Mouse (Mus musculus) heart, embryonic 16.5 days (tissue): ENCODE data around the gene Arhgap33. TPM values are rescaled to one million over a fixed set of nuclear protein-coding genes. Genes with fewer than 3 reads are reported as not detected.
A peak's percentile ranks its signal among the peaks of the same experiment; 100 is the strongest.

Experiments used
- ATAC-seq: fragments of 200-750 bp; cut with Nextera tagmentation; replicated peaks from 2 replicates; pipeline ENCODE4 v1.8.0; 2017; ENCODE audit warnings: moderate number of reproducible peaks; ENCODE audit not compliant: insufficient read depth, low FRiP score; ENCODE audit errors: extremely low read depth
- H3K27ac ChIP-seq: fragments of 300-500 bp; sonication (generic); 2 replicates; pipeline ENCODE4 v1.5.1; 2014; ENCODE audit warnings: mild to moderate bottlenecking, low read length, control low read depth, moderate library complexity
- H3K27me3 ChIP-seq: fragments of 300-500 bp; sonication (generic); 2 replicates; pipeline ENCODE4 v1.6.1; 2014; ENCODE audit warnings: low read length, mixed read lengths; ENCODE audit not compliant: control insufficient read depth, insufficient read depth
- H3K36me3 ChIP-seq: fragments of 300-500 bp; sonication (generic); 2 replicates; pipeline ENCODE4 v1.6.1; 2014; ENCODE audit not compliant: control insufficient read depth, insufficient read depth
- H3K4me1 ChIP-seq: fragments of 300-500 bp; sonication (generic); 2 replicates; pipeline ENCODE4 v1.6.1; 2014; ENCODE audit warnings: low read length, mixed read lengths; ENCODE audit not compliant: control insufficient read depth, insufficient read depth
- H3K4me2 ChIP-seq: fragments of 300-500 bp; sonication (generic); 2 replicates; pipeline ENCODE4 v1.6.1; 2014; ENCODE audit warnings: low read depth, mild to moderate bottlenecking, control low read depth, low read length
- H3K4me3 ChIP-seq: fragments of 300-500 bp; sonication (generic); 2 replicates; pipeline ENCODE4 v1.5.1; 2014; ENCODE audit warnings: mild to moderate bottlenecking, control low read depth, low read length
- H3K9ac ChIP-seq: fragments of 300-500 bp; sonication (generic); 2 replicates; pipeline ENCODE4 v1.6.1; 2014; ENCODE audit warnings: low read length, control low read depth
- H3K9me3 ChIP-seq: fragments of 300-500 bp; sonication (generic); replicated peaks from 2 replicates; pipeline ENCODE4 v1.6.1; 2016; ENCODE audit warnings: low read length; ENCODE audit not compliant: control insufficient read depth
- WGBS: fragments of 180-500 bp; shearing (Covaris S2); extraction: QIAGEN DNeasy Blood & Tissue Kit; methylation state at CpG from one replicate; pipeline ENCODE4 v1.1.7; 2014; 5-methylcytosine and 5-hydroxymethylcytosine counted together
- polyA plus RNA-seq: library from polyadenylated mRNA; unstranded; fragments of >200 nt; fragmentation: Nextera tagmentation; extraction: Ambion mirVana; gene quantifications from 2 replicates; pipeline ENCODE4 v1.2.1, GENCODE M21; 2015

The Arhgap33 gene
- polyA plus RNA-seq, 1 experiment from 2014 or later = 7.3 TPM

DNA sequence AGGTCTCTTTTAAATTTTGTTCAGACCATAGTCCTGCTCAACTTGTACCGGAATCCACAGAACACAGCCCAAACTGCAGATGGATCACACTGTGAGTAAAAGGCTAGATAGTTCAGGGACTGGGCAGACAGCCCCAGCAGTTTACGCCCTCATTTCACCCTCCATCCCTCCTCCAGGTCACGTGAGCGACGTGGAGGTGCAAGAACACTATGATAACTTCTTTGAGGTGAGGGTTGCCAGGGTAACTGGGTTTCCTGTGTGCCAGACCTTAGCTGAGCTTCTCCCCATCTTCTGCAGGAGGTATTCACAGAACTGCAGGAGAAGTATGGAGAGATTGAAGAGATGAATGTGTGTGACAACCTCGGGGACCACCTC lies 29.0 kb upstream of the Arhgap33 start:
- Histone ChIP-seq H3K9ac (peak overlapping the region; percentile 92), H3K27ac (peak overlapping the region; percentile 99), H3K4me1 (peaks cover 9% of the 10 kb centered on the region), H3K27me3 (no peaks in the 10 kb centered on the region), H3K36me3 (peaks cover 27% of the 10 kb centered on the region), H3K9me3 (no peaks in the 10 kb centered on the region), H3K4me2 (peak overlapping the region; percentile 79), H3K4me3 (peak overlapping the region; percentile 95)
- no peak for ATAC-seq
- 21% methylated on average over 6 of the region's 6 CpGs for WGBS

DNA sequence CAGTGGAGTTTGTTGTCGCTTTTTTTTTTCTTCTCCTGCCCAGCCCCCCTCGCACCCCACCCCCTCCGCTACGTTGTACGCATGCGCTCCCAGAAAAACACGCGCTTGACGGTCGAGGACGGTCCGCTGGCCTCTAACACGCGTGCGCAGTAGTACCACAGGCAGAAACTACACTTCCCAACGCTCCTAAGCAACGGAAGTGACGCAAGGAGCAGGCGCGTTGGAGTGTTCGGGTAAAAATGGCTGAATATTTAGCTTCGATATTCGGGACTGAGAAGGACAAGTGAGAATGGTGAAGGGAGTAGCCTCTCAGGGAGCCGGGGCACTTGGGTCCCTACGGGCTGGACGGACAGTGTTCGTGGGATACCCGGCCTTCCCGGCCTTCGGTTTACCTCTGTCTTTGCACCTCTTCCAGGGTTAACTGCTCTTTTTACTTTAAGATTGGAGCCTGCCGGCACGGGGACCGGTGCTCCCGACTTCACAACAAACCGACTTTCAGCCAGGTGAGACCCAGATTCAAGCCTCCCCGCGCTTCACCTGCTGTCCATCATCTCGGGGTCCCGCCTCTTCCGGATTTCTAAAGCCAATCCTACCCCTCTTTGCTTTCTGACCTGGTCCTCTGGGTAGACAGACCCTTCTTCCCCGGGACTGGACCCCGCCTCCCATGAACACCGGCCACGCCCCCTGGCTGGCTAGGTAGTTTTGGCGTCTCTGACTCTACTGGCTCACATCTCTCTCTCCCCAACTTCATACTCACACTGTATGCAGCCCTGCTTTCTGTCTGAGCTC lies 28.5 kb upstream of the Arhgap33 start, which contains the start of the genes U2af1l4, Gm49396 and Psenen:
Gene U2af1l4 (plus strand): TSS at position 185 of the 789 bp plus-strand sequence.
Gene Gm49396 (plus strand): TSS at position 228 of the 789 bp plus-strand sequence.
Gene Psenen (minus strand): TSS at position 511 of the 789 bp plus-strand sequence.
- Histone ChIP-seq H3K27me3 (no peaks in the 10 kb centered on the region), H3K4me3 (peak within 1 kb of the TSS; percentile 95)
- under 1% methylated on average over 45 of the region's 45 CpGs for WGBS

DNA sequence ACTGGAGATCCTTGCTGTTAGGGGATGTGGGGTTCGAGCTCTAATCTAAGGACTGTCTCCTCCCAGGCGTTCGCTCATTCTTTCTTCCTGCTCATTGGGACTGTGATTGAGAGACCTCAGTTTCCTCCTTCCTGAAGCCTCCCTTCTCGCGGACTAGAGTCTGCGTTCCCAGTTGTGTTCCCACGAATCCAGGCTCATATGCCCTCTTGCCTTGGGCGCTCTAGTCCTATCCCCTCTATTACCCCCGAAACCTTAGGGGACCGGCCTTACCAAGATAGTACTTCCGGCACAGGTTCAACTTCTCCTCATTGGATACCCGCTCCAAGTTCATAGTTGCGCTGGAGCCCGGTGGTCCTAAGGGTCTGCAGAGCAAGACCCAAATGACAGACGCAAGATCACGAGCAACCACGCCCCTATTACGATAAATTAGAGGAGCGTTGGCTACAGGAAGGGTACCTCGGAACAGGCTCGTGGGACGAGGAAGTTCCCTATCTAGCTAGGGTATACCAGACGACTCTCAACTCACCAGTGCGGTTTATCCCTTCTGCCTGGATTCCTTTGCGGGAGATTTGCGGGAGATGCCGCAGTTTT lies 27.8 kb upstream of the Arhgap33 start:
- Histone ChIP-seq H3K4me3 (peak overlapping the region; percentile 95), H3K27ac (peak overlapping the region; percentile 99), H3K36me3 (peaks cover 17% of the 10 kb centered on the region), H3K4me2 (peak overlapping the region; percentile 89), H3K9ac (peak overlapping the region; percentile 76), H3K9me3 (no peaks in the 10 kb centered on the region), H3K27me3 (no peaks in the 10 kb centered on the region), H3K4me1 (peaks cover 19% of the 10 kb centered on the region)
- WGBS = under 1% methylated on average over 27 of the region's 27 CpGs
- no peak for ATAC-seq

More for the DNA sequence above, 28.5 kb upstream of the Arhgap33 start, which contains the start of the genes U2af1l4, Gm49396 and Psenen:
- peak within 1 kb of the TSS; percentile 89 for H3K4me2 ChIP-seq
- H3K36me3 ChIP-seq = peaks cover 21% of the 10 kb centered on the region
- peaks cover 15% of the 10 kb centered on the region for H3K4me1 ChIP-seq
- H3K9me3 ChIP-seq = no peaks in the 10 kb centered on the region
- ATAC-seq = peak; percentile 85
- H3K9ac ChIP-seq = peak within 1 kb of the TSS; percentile 92
- peak within 1 kb of the TSS; percentile 99 for H3K27ac ChIP-seq

DNA sequence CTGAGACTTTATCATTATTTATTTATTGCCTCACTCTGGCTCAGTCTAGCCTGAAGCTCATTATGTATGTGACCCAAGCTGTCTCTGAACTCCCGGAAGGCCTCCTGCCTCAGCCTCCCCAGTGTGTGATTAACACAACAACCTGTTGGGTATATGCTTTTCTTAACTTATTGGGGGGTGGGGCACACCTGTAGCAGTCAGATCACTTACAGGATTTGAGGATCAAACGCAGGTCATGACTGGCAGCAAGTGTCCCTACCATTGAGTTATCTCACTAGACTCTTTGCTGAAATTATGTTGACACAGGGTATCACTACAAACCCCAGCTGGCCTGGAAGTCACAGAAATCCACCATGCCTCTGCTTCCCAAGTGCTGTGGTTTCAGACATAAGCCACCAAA lies 25.4 kb upstream of the Arhgap33 start:
- H3K4me1 ChIP-seq = peaks cover 19% of the 10 kb centered on the region
- no peaks in the 10 kb centered on the region for H3K27me3 ChIP-seq
- H3K4me2 ChIP-seq = peak overlapping the region; percentile 99; the same call in 1 of the 2 replicates
- peak overlapping the region; percentile 65 for H3K27ac ChIP-seq
- 63% methylated on average over 2 of the region's 2 CpGs for WGBS
- no peak for ATAC-seq
- H3K4me3 ChIP-seq = no peak overlapping the region
- H3K9ac ChIP-seq = peak overlapping the region; percentile 67
- H3K36me3 ChIP-seq = peaks cover 24% of the 10 kb centered on the region
- H3K9me3 ChIP-seq = no peaks in the 10 kb centered on the region

DNA sequence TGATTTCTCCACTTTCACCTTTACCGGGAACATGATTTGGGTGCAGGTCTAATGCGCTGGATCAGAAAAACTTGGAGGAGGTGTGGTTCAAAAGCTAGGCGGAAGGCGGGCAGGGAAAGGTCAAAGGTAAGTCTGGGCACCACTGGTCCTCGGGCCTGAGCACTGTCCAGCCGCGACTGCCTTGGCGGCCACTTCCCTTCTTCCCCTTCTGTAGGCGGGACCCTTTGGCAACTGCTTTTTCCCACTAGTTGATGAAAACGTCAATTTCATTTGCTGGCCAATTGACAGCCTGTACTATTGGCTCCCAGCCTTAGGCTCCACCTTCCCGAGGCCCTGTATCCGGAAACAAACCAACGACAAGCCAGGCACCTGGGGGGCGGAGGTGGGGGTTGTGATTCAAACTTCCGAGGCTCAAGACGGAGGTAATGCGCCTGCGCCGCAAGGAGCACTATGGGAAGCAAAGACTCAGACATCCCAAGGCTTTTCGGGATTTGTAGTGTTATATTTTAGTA lies 24.6 kb upstream of the Arhgap33 start, which contains the start of gene Lin37:
Gene Lin37 (minus strand): TSS at position 396 of the 512 bp plus-strand sequence.
- Histone ChIP-seq H3K4me1 (peaks cover 19% of the 10 kb centered on the region), H3K4me2 (peak within 1 kb of the TSS; percentile 99), H3K27me3 (no peaks in the 10 kb centered on the region), H3K9ac (peak within 1 kb of the TSS; percentile 86), H3K36me3 (peaks cover 30% of the 10 kb centered on the region), H3K9me3 (no peaks in the 10 kb centered on the region), H3K27ac (peak within 1 kb of the TSS; percentile 81), H3K4me3 (peak within 1 kb of the TSS; percentile 82)
- under 1% methylated on average over 20 of the region's 20 CpGs for WGBS
- ATAC-seq = peak; percentile 83

DNA sequence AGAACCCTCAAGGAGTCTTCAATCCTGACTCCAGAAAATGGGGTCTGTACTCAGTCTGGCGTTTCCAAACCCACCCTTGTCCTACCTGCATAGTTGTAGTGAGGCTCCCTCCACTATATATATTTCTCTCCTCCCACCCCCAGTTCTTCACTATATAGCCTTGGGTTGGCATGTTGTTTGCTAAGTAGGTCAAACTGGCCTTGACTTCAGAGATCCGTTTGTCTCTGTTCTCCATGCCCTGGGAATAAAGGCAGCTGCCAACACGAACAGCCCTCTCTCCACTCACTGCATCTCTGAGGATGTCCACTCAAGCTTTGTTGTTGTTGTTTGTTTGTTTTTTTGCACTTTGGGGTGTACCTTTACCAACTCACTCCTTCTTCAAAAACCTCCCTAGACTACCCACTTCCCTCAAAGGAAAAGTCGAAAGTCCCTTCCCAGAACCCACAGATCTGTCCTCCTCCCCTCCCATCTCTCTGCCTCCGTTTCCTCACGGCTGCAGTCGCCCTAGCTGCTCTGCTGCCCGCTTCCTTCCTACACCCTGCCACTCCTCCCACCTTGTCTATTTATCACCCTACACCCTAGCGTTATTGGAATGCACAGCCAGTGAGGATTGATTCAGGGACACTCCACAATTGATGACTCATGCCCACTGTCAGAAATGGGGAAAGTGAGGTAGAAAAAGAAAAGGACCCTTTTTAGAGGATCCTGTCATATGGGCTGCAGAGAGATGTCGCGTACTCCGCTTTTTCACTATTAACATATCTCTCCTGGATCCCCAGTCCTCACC lies 24.0 kb upstream of the Arhgap33 start:
- no peak for ATAC-seq
- Histone ChIP-seq H3K4me2 (peak overlapping the region; percentile 99), H3K27me3 (no peaks in the 10 kb centered on the region)

DNA sequence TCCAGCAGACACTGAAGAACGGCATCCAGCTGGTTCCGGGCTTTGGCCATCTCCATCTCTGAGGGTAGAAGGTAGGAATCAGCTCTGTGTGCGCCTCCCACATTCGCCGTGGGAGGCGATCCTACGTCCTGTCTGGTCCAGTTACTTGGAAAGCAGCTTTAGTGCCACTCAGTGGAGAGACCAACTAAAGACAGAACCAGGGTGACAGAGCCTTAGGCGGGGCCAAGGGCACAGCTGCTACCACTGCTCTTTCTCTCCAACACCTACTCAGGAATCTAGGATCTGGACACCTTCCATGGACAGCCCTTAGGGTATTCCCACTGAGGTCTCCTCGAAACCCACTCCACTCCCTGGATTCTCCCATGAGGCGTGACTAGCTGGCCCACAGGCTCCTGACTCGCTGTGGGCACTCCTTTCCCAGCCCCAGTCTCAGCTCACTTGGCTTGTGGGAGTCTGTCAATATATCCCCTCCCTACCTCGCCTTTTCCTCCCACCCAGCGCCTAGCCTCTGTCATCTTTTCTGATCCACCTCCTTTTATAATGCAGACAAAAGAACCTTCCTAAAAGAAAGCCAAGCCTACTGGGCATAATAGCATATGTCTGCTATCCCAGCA lies 23.1 kb upstream of the Arhgap33 start:
- Histone ChIP-seq H3K27me3 (no peaks in the 10 kb centered on the region), H3K4me2 (peak overlapping the region; percentile 99), H3K9me3 (no peaks in the 10 kb centered on the region), H3K36me3 (peaks cover 33% of the 10 kb centered on the region), H3K4me1 (peaks cover 25% of the 10 kb centered on the region), H3K9ac (peak overlapping the region; percentile 86; the same call in 1 of the 2 replicates), H3K4me3 (no peak overlapping the region; the same call in 1 of the 2 replicates), H3K27ac (no peak overlapping the region)
- WGBS = 83% methylated on average over 13 of the region's 13 CpGs
- no peak for ATAC-seq

More for the DNA sequence above, 24.0 kb upstream of the Arhgap33 start:
- Histone ChIP-seq H3K4me3 (peak overlapping the region; percentile 82), H3K4me1 (peaks cover 22% of the 10 kb centered on the region), H3K9me3 (no peaks in the 10 kb centered on the region), H3K36me3 (peaks cover 33% of the 10 kb centered on the region), H3K27ac (peak overlapping the region; percentile 81), H3K9ac (peak overlapping the region; percentile 86)
- WGBS = 11% methylated on average over 12 of the region's 12 CpGs

DNA sequence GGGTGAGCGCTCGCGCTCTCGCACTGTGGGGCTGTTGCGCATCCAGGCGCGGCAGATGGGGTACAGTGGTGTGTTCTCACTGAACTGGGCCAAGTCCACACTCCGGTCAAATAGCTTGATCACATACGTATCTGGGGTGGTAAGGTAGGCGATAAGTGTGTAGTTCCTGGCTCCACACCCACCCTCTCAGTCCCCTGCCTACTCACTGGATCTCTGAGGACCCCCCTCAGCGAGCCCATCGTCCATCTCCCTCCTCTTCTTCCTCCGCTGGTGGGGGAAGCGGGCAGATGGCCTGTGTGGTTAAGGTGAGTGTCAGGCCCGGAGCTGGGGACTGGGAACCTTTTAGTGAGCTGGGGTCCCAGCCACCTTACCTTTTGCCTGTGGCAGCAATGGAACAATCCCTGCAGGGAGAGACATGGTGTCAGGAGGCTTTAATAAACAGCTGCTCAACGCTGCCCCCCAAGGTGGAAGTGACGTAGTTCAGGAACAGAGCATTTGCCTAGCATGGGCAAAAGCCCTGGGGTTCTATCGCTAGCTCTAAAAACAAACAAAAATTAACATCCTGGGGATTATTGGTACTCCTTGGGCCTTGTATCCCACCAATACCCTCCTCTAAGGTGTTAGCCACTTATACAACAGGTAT lies 22.2 kb upstream of the Arhgap33 start:
- Histone ChIP-seq H3K9me3 (no peaks in the 10 kb centered on the region), H3K36me3 (peaks cover 33% of the 10 kb centered on the region), H3K4me2 (no peak overlapping the region), H3K9ac (no peak overlapping the region), H3K4me3 (no peak overlapping the region), H3K4me1 (peaks cover 30% of the 10 kb centered on the region), H3K27me3 (no peaks in the 10 kb centered on the region), H3K27ac (no peak overlapping the region)
- ATAC-seq = no peak
- 93% methylated on average over 18 of the region's 18 CpGs for WGBS
